Mouse (Mus musculus) heart, embryonic 16.5 days (tissue): ENCODE measurements around the gene Gpr37l1. TPM values are rescaled to one million over a fixed set of nuclear protein-coding genes. Genes with fewer than 3 reads are reported as not detected.

Experiments used
- ATAC-seq: fragments of 200-750 bp; cut with Nextera tagmentation; replicated peaks from 2 replicates; pipeline ENCODE4 v1.8.0; 2017; ENCODE audit warnings: moderate number of reproducible peaks; ENCODE audit not compliant: insufficient read depth, low FRiP score; ENCODE audit errors: extremely low read depth
- H3K27ac ChIP-seq: fragments of 300-500 bp; sonication (generic); 2 replicates; pipeline ENCODE4 v1.5.1; 2014; ENCODE audit warnings: mild to moderate bottlenecking, low read length, control low read depth, moderate library complexity
- H3K27me3 ChIP-seq: fragments of 300-500 bp; sonication (generic); 2 replicates; pipeline ENCODE4 v1.6.1; 2014; ENCODE audit warnings: low read length, mixed read lengths; ENCODE audit not compliant: control insufficient read depth, insufficient read depth
- H3K36me3 ChIP-seq: fragments of 300-500 bp; sonication (generic); 2 replicates; pipeline ENCODE4 v1.6.1; 2014; ENCODE audit not compliant: control insufficient read depth, insufficient read depth
- H3K4me1 ChIP-seq: fragments of 300-500 bp; sonication (generic); 2 replicates; pipeline ENCODE4 v1.6.1; 2014; ENCODE audit warnings: low read length, mixed read lengths; ENCODE audit not compliant: control insufficient read depth, insufficient read depth
- H3K4me2 ChIP-seq: fragments of 300-500 bp; sonication (generic); 2 replicates; pipeline ENCODE4 v1.6.1; 2014; ENCODE audit warnings: low read depth, mild to moderate bottlenecking, control low read depth, low read length
- H3K4me3 ChIP-seq: fragments of 300-500 bp; sonication (generic); 2 replicates; pipeline ENCODE4 v1.5.1; 2014; ENCODE audit warnings: mild to moderate bottlenecking, control low read depth, low read length
- H3K9ac ChIP-seq: fragments of 300-500 bp; sonication (generic); 2 replicates; pipeline ENCODE4 v1.6.1; 2014; ENCODE audit warnings: low read length, control low read depth
- H3K9me3 ChIP-seq: fragments of 300-500 bp; sonication (generic); replicated peaks from 2 replicates; pipeline ENCODE4 v1.6.1; 2016; ENCODE audit warnings: low read length; ENCODE audit not compliant: control insufficient read depth
- WGBS: fragments of 180-500 bp; shearing (Covaris S2); extraction: QIAGEN DNeasy Blood & Tissue Kit; methylation state at CpG from one replicate; pipeline ENCODE4 v1.1.7; 2014; 5-methylcytosine and 5-hydroxymethylcytosine counted together
- polyA plus RNA-seq: library from polyadenylated mRNA; unstranded; fragments of >200 nt; fragmentation: Nextera tagmentation; extraction: Ambion mirVana; gene quantifications from 2 replicates; pipeline ENCODE4 v1.2.1, GENCODE M21; 2015

The Gpr37l1 gene
- polyA plus RNA-seq, 1 experiment from 2014 or later, result not detected

DNA sequence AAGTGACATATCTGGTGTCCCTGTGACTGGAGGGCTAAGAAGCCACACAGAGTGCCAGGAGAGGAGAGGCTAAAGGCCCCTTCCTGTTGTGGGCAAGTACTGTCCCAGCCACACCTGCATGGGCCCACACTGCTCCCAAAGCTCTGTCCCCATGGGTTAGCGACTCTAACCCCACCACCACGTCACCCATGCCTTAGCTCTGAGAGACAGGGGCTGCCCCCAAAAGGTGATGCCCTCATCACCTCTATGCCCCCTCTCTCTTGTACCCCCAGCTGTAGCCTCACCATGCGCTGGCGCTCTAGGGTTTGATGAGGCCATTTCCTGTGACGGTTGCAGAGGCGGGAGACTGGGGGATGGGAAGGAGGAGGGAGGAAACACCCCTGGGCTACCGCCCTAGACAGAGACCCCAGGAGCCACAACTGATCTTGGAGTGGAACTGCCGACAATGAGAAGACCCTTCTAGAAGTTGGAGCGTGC, 34.5 kb downstream of the Gpr37l1 start:
- Histone ChIP-seq H3K27ac (peak overlapping the region; percentile 68), H3K9me3 (no peaks in the 10 kb centered on the region), H3K4me2 (peak overlapping the region; percentile 42), H3K4me1 (peaks cover 8% of the 10 kb centered on the region), H3K4me3 (peak overlapping the region; percentile 28), H3K27me3 (peaks cover 15% of the 10 kb centered on the region), H3K36me3 (no peaks in the 10 kb centered on the region), H3K9ac (peak overlapping the region; percentile 22; the same call in 1 of the 2 replicates)
- peak; percentile 30 for ATAC-seq
- WGBS, result 78% methylated on average over 9 of the region's 9 CpGs

- Histone ChIP-seq H3K9me3 (no peaks in the 10 kb centered on the region), H3K9ac (peak within 1 kb of the TSS; percentile 45; the same call in 1 of the 2 replicates), H3K27me3 (peaks cover 19% of the 10 kb centered on the region), H3K4me3 (peak within 1 kb of the TSS; percentile 28), H3K27ac (peak within 1 kb of the TSS; percentile 74), H3K4me2 (peak within 1 kb of the TSS; percentile 42), H3K36me3 (no peaks in the 10 kb centered on the region), H3K4me1 (peaks cover 8% of the 10 kb centered on the region)
- ATAC-seq, result peak; percentile 26; the same call in 1 of the 2 replicates
- WGBS, result 16% methylated on average over 10 of the region's 10 CpGs
Measured at GRCm38 (mm10) chr1:135132473-135132872, 35.0 kb downstream of the Gpr37l1 start, which contains the start of gene Ptpn7. Gene Ptpn7 (plus strand): TSS chr1:135132700.

GRCm38 (mm10) chr1:135131560-135131959, 35.9 kb downstream of the Gpr37l1 start:
- 41% methylated on average over 8 of the region's 8 CpGs for WGBS
- H3K4me1 ChIP-seq, result peaks cover 10% of the 10 kb centered on the region
- H3K36me3 ChIP-seq, result no peaks in the 10 kb centered on the region
- ATAC-seq, result no peak
- H3K9ac ChIP-seq, result no peak overlapping the region
- peak overlapping the region; percentile 42 for H3K4me2 ChIP-seq
- no peak overlapping the region for H3K4me3 ChIP-seq
- H3K9me3 ChIP-seq, result no peaks in the 10 kb centered on the region
- peak overlapping the region; percentile 74 for H3K27ac ChIP-seq
- H3K27me3 ChIP-seq, result peaks cover 23% of the 10 kb centered on the region

GRCm38 (mm10) chr1:135131034-135131433, 36.4 kb downstream of the Gpr37l1 start:
- Histone ChIP-seq H3K4me2 (peak overlapping the region; percentile 42), H3K4me3 (0 out of 2 replicates have a peak overlapping the region, but pooled peaks have one; percentile 7), H3K9me3 (no peaks in the 10 kb centered on the region), H3K4me1 (peaks cover 11% of the 10 kb centered on the region), H3K27ac (peak overlapping the region; percentile 74), H3K36me3 (no peaks in the 10 kb centered on the region), H3K9ac (no peak overlapping the region), H3K27me3 (peaks cover 23% of the 10 kb centered on the region)
- 27% methylated on average over 6 of the region's 6 CpGs for WGBS
- peak; percentile 43; the same call in 1 of the 2 replicates for ATAC-seq

GRCm38 (mm10) chr1:135130376-135131018, 37.0 kb downstream of the Gpr37l1 start:
- no peak overlapping the region; the same call in 1 of the 2 replicates for H3K27ac ChIP-seq
- no peak overlapping the region for H3K9ac ChIP-seq
- peak overlapping the region; percentile 42; the same call in 1 of the 2 replicates for H3K4me2 ChIP-seq
- H3K9me3 ChIP-seq, result no peaks in the 10 kb centered on the region
- H3K36me3 ChIP-seq, result no peaks in the 10 kb centered on the region
- H3K4me3 ChIP-seq, result 0 out of 2 replicates have a peak overlapping the region, but pooled peaks have one; percentile 7
- H3K4me1 ChIP-seq, result peaks cover 16% of the 10 kb centered on the region
- 52% methylated on average over 2 of the region's 2 CpGs for WGBS
- H3K27me3 ChIP-seq, result peaks cover 27% of the 10 kb centered on the region
- ATAC-seq, result no peak

GRCm38 (mm10) chr1:135129543-135130183, 37.8 kb downstream of the Gpr37l1 start:
- WGBS, result 76% methylated on average over 9 of the region's 9 CpGs
- no peak for ATAC-seq
- H3K27me3 ChIP-seq, result peaks cover 33% of the 10 kb centered on the region
- no peaks in the 10 kb centered on the region for H3K36me3 ChIP-seq
- H3K4me2 ChIP-seq, result no peak overlapping the region
- H3K27ac ChIP-seq, result peak overlapping the region; percentile 34; the same call in 1 of the 2 replicates
- H3K4me3 ChIP-seq, result no peak overlapping the region
- peaks cover 16% of the 10 kb centered on the region for H3K4me1 ChIP-seq
- H3K9ac ChIP-seq, result no peak overlapping the region
- H3K9me3 ChIP-seq, result no peaks in the 10 kb centered on the region

DNA sequence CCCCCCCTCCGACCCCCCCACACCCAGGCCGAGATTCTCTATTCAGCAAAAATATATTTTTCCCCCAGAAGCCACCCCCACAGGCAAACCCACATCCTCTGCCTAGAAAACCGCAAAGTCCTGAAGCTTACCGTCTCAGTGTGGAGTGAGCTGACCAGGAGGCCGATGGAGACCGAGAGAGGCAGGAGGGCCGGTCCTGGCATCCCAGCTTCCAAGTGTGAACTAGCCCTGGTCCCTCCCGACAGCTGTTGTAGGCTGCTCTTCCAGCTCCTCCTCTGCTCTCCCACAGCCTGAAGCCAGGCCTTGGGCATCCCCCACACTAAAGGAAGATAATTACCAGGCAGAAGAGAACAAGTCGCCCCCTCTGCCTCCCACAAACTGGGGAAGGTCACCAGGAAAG, 38.5 kb downstream of the Gpr37l1 start:
- 30% methylated on average over 9 of the region's 9 CpGs for WGBS
- H3K36me3 ChIP-seq, result no peaks in the 10 kb centered on the region
- no peak overlapping the region for H3K4me3 ChIP-seq
- H3K4me1 ChIP-seq, result peaks cover 16% of the 10 kb centered on the region
- H3K9me3 ChIP-seq, result no peaks in the 10 kb centered on the region
- no peak overlapping the region for H3K9ac ChIP-seq
- no peak overlapping the region for H3K27ac ChIP-seq
- H3K27me3 ChIP-seq, result peaks cover 33% of the 10 kb centered on the region
- peak overlapping the region; percentile 0; the same call in 1 of the 2 replicates for H3K4me2 ChIP-seq
- no peak for ATAC-seq

- Histone ChIP-seq H3K27me3 (peaks cover 33% of the 10 kb centered on the region), H3K4me3 (no peak overlapping the region), H3K4me1 (peaks cover 16% of the 10 kb centered on the region), H3K36me3 (no peaks in the 10 kb centered on the region), H3K9me3 (no peaks in the 10 kb centered on the region), H3K27ac (no peak overlapping the region), H3K4me2 (no peak overlapping the region), H3K9ac (no peak overlapping the region; the same call in 1 of the 2 replicates)
- no peak for ATAC-seq
- WGBS, result 51% methylated on average over 6 of the region's 6 CpGs
Measured at GRCm38 (mm10) chr1:135128011-135128441, 39.5 kb downstream of the Gpr37l1 start.
